Mouse (Mus musculus): ENCODE results near the gene Mcl1.

- no peak for TF ChIP-seq POLR2A (IDR thresholded peaks at IDR 0.05; ENCODE audit: borderline replicate concordance, insufficient read depth, low read length)
- TF ChIP-seq CTCF (IDR thresholded peaks at IDR 0.05; ENCODE audit: borderline replicate concordance, insufficient read depth, low read depth, low read length) = no peak
These were observed 5.7 kb upstream of the Mcl1 start for GRCm38 (mm10) chr3:95652871-95653270.
